Mouse (Mus musculus) CH12.LX (cell line): ENCODE data around the gene R3hcc1l. TPM values are rescaled to one million over a fixed set of nuclear protein-coding genes. Genes with fewer than 3 reads are reported as not detected.

Source experiments
- DNase-seq: peaks from one replicate; pipeline ENCODE4 v3.0.0-alpha.2; 2013; ENCODE audit errors: extremely low read depth
- H3K27ac ChIP-seq: 2 replicates; pipeline ENCODE4 v1.5.1; 2012; ENCODE audit warnings: low read depth, mild to moderate bottlenecking, control low read depth, moderate library complexity; ENCODE audit not compliant: insufficient read depth
- H3K27me3 ChIP-seq: replicated peaks from 2 replicates; pipeline ENCODE3; 2012; ENCODE audit warnings: inconsistent platforms
- H3K36me3 ChIP-seq, 2 experiments: replicated peaks in 1 of 2; 2 replicates each; pipeline versions ENCODE3 to v1.6.1; 2012; ENCODE audit warnings: inconsistent platforms in 1 of 2, low read length in 1 of 2, mild to moderate bottlenecking in 1 of 2, mixed read lengths in 1 of 2, moderate library complexity in 1 of 2; ENCODE audit not compliant: control insufficient read depth in 1 of 2, insufficient read depth in 1 of 2
- H3K4me1 ChIP-seq, 2 experiments: 2 replicates each; pipeline ENCODE4 v1.6.1; 2012; ENCODE audit warnings: inconsistent platforms in 1 of 2, moderate library complexity in 1 of 2; ENCODE audit not compliant: insufficient read depth in 2 of 2, control insufficient read depth in 1 of 2
- H3K4me2 ChIP-seq: 2 replicates; pipeline ENCODE4 v1.6.1; 2012; ENCODE audit warnings: low read depth, mild to moderate bottlenecking, control low read depth; ENCODE audit not compliant: poor library complexity, insufficient read depth, severe bottlenecking
- H3K4me3 ChIP-seq, 3 experiments: fragments of 150-350 bp in 1 of 3; sonication (generic) in 1 of 3; replicated peaks in 1 of 3; 2 replicates each; pipeline versions ENCODE3 to v1.5.1; 2011 to 2012; ENCODE audit warnings: low read depth in 2 of 3, low read length in 2 of 3, mild to moderate bottlenecking in 2 of 3, moderate library complexity in 2 of 3, control low read depth in 1 of 3, improper control_type of control experiment in 1 of 3, inconsistent platforms in 1 of 3, mixed read lengths in 1 of 3; ENCODE audit not compliant: poor library complexity in 1 of 3
- H3K79me2 ChIP-seq: replicated peaks from 2 replicates; pipeline ENCODE4 v1.6.1; 2012; ENCODE audit warnings: mild to moderate bottlenecking, moderate library complexity; ENCODE audit not compliant: control insufficient read depth, poor library complexity, insufficient read depth, severe bottlenecking; ENCODE audit errors: extremely low read depth
- H3K9ac ChIP-seq: 2 replicates; pipeline ENCODE4 v1.6.1; 2012; ENCODE audit warnings: low read depth, mild to moderate bottlenecking, control low read depth, moderate library complexity; ENCODE audit not compliant: insufficient read depth
- H3K9me3 ChIP-seq: replicated peaks from 2 replicates; pipeline ENCODE3; 2012; ENCODE audit warnings: low read length, inconsistent platforms, mixed read lengths
- CHD1 ChIP-seq: IDR thresholded peaks from 2 replicates; pipeline ENCODE4 v1.6.1; 2012; ENCODE audit warnings: low read depth, low read length, improper control_type of control experiment, inconsistent platforms
- CHD2 ChIP-seq: IDR thresholded peaks from 2 replicates; pipeline ENCODE4 v1.6.1; 2011; ENCODE audit warnings: low read length, improper control_type of control experiment
- CTCF ChIP-seq, 2 experiments: IDR thresholded peaks in 1 of 2; conservative IDR thresholded peaks in 1 of 2; 2 replicates each; pipeline ENCODE4 v1.5.1; 2011 to 2012; ENCODE audit warnings: low read depth in 2 of 2, low read length in 2 of 2, improper control_type of control experiment in 1 of 2, inconsistent platforms in 1 of 2, mild to moderate bottlenecking in 1 of 2, moderate library complexity in 1 of 2
- E2F4 ChIP-seq: IDR thresholded peaks from 2 replicates; pipeline ENCODE4 v1.6.1; 2011; ENCODE audit warnings: low read depth, low read length, improper control_type of control experiment; ENCODE audit not compliant: insufficient replicate concordance
- ELF1 ChIP-seq: IDR thresholded peaks from 2 replicates; pipeline ENCODE4 v1.6.1; 2014; ENCODE audit warnings: low read depth, mild to moderate bottlenecking, inconsistent platforms, low read length, improper control_type of control experiment
- EP300 ChIP-seq: IDR thresholded peaks from 2 replicates; pipeline ENCODE4 v1.6.1; 2011; ENCODE audit warnings: low read length, improper control_type of control experiment
- GABPA ChIP-seq: IDR thresholded peaks from 2 replicates; pipeline ENCODE4 v1.6.1; 2012; ENCODE audit warnings: low read depth, low read length, improper control_type of control experiment, inconsistent platforms; ENCODE audit not compliant: insufficient replicate concordance
- JUN ChIP-seq: IDR thresholded peaks from 2 replicates; pipeline ENCODE4 v1.6.1; 2011; ENCODE audit warnings: low read depth, mild to moderate bottlenecking, low read length, improper control_type of control experiment, moderate library complexity; ENCODE audit not compliant: insufficient read depth
- JUND ChIP-seq: conservative IDR thresholded peaks from 2 replicates; pipeline ENCODE4 v1.6.1; 2011; ENCODE audit warnings: low read depth, low read length, improper control_type of control experiment
- KAT2A ChIP-seq: IDR thresholded peaks from 2 replicates; pipeline ENCODE4 v1.6.1; 2012; ENCODE audit warnings: low read length, improper control_type of control experiment, inconsistent platforms; ENCODE audit not compliant: insufficient replicate concordance
- MAFK ChIP-seq: IDR thresholded peaks from 2 replicates; pipeline ENCODE4 v1.6.1; 2011; ENCODE audit warnings: low read length, improper control_type of control experiment; ENCODE audit not compliant: insufficient replicate concordance
- MAX ChIP-seq: IDR thresholded peaks from 2 replicates; pipeline ENCODE4 v1.6.1; 2011; ENCODE audit warnings: low read length, improper control_type of control experiment
- NRF1 ChIP-seq: IDR thresholded peaks from 2 replicates; pipeline ENCODE4 v1.6.1; 2014; ENCODE audit warnings: low read depth, mild to moderate bottlenecking, inconsistent platforms, low read length, improper control_type of control experiment, moderate library complexity
- POLR2A ChIP-seq: IDR thresholded peaks from 2 replicates; pipeline ENCODE4 v1.6.1; 2011; ENCODE audit warnings: low read depth, mild to moderate bottlenecking, improper control_type of control experiment, low read length
- RAD21 ChIP-seq: IDR thresholded peaks from 2 replicates; pipeline ENCODE4 v1.6.1; 2011; ENCODE audit warnings: low read depth, mild to moderate bottlenecking, low read length, improper control_type of control experiment, moderate library complexity
- TBP ChIP-seq: conservative IDR thresholded peaks from 2 replicates; pipeline ENCODE4 v1.6.1; 2011; ENCODE audit warnings: low read depth, low read length, improper control_type of control experiment
- TCF12 ChIP-seq: IDR thresholded peaks from 2 replicates; pipeline ENCODE4 v1.6.1; 2014; ENCODE audit warnings: low read depth, mild to moderate bottlenecking, inconsistent platforms, low read length, improper control_type of control experiment
- UBTF ChIP-seq: IDR thresholded peaks from 2 replicates; pipeline ENCODE4 v1.6.1; 2012; ENCODE audit warnings: low read depth, mild to moderate bottlenecking, inconsistent platforms, low read length, improper control_type of control experiment, moderate library complexity
- USF2 ChIP-seq: conservative IDR thresholded peaks from 2 replicates; pipeline ENCODE4 v1.6.1; 2011; ENCODE audit warnings: low read depth, low read length, improper control_type of control experiment
- ZKSCAN1 ChIP-seq: IDR thresholded peaks from 2 replicates; pipeline ENCODE4 v1.6.1; 2012; ENCODE audit warnings: low read depth, inconsistent platforms, low read length, improper control_type of control experiment, borderline replicate concordance
- ZNF384 ChIP-seq: IDR thresholded peaks from 2 replicates; pipeline ENCODE4 v1.6.1; 2012; ENCODE audit warnings: low read depth, low read length, improper control_type of control experiment, inconsistent platforms
- dilution Hi-C: fragments of 300-500 bp; cut with MboI; formaldehyde crosslinking; loops from 2 replicates; pipeline ENCODE4 v1.14.3; 2020; ENCODE audit warnings: low sequenced_read_pairs; ENCODE audit not compliant: extremely low pct_unique_long_range_greater_than_20kb, extremely low pct_ligation_motif_present
- in situ Hi-C: fragments of 300-500 bp; cut with MboI; formaldehyde crosslinking; loops from 3 replicates; pipeline ENCODE4 v1.14.3; 2019; ENCODE audit warnings: low sequenced_read_pairs, low pct_ligation_motif_present, low pct_unique_long_range_greater_than_20kb, mixed read lengths
- polyA plus RNA-seq: library from polyadenylated mRNA; unstranded; fragments of >175 nt; gene quantifications from 2 replicates; pipeline ENCODE4 v1.2.1, GENCODE M21; 2012; ENCODE audit warnings: low read depth; ENCODE audit not compliant: insufficient read length
- total RNA-seq, 2 experiments: library from RNA; depleted of rRNA; stranded (reverse); fragments of 300-350 nt in 1 of 2; fragments of >200 nt in 1 of 2; gene quantifications; 2 replicates each; pipeline ENCODE4 v1.2.3; 2012 to 2014

The R3hcc1l gene
- total and polyA plus RNA-seq, 3 experiments = 6.1 to 12.2 (median 10.7) TPM

DNA sequence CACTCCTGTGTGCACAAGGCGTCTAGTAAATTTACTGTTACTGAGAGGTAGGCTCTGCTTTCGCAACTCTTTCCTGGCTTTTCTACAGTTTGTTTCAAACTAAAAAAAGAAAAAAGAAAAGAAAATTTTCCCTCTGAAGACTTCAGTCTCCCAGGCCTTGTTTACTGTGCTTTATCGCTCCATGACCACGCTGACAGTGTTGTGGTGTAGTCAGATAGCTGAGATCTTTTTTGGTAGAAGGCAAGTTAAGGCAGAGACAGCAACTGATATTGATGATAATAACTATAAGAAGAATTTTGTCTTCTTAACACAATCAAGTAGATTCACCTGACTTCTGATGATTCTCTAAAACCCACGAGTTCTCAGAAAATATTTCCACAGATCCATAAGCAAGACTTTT lies 65.1 kb downstream of the R3hcc1l start:
- Histone ChIP-seq H3K4me1 (peaks cover 0 to 6% of the 10 kb centered on the region in 2 experiments; a peak in 1 of 4 replicates), H3K27me3 (no peaks in the 10 kb centered on the region), H3K79me2 (no peaks in the 10 kb centered on the region)
- TF ChIP-seq NRF1 = no peak
- TF ChIP-seq ELF1 = no peak
- TF ChIP-seq KAT2A = no peak
- TF ChIP-seq CHD1 = no peak
- TF ChIP-seq E2F4 = no peak
- TF ChIP-seq UBTF = no peak
- no peak for TF ChIP-seq ZNF384
- no peak for TF ChIP-seq GABPA
- no peak for TF ChIP-seq JUND
- TF ChIP-seq, all 38 proteins: peak for 0
- Histone ChIP-seq H3K9ac (no peak overlapping the region), H3K4me3 (no peak overlapping the region), H3K4me2 (no peak overlapping the region), H3K9me3 (no peaks in the 10 kb centered on the region), H3K27ac (no peak overlapping the region), H3K36me3 (peaks cover 23 to 58% of the 10 kb centered on the region in 2 experiments)
- in situ Hi-C loops = no loop called here
- dilution Hi-C loops = no loop called here
- no peak for DNase-seq

DNA sequence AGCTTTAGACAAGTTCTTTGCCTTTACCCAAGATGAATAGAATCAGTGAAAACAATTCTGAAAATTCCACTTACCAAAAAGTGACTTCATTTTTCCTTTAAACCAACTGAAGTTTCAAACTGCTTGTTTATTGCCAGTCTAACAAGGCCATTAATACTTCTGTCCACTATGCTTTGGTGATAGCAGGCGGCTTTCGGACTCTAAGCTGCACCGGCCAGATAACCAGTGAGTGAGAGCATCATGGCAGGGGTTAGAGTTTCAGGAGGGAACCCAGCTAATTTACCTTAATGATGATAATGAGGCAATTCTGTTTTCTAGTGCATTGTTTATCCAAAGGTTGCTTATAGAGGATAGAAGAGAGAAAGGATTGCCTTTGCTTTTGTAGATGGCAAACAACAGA lies 65.6 kb downstream of the R3hcc1l start:
- TF ChIP-seq JUND (no peak), RAD21 (no peak), CTCF (conservative IDR thresholded peaks at IDR 0.05 in 1 of 2, IDR thresholded peaks at IDR 0.05 in 1 of 2; ENCODE audit: low read depth in 2 of 2, low read length in 2 of 2) (no peak), MAX (no peak), EP300 (no peak), E2F4 (no peak), JUN (no peak), GABPA (no peak), CHD1 (no peak), MAFK (no peak), ZNF384 (no peak), USF2 (no peak), POLR2A (no peak), CHD2 (no peak), TBP (no peak), ZKSCAN1 (no peak), TCF12 (no peak)
- peaks cover 0 to 6% of the 10 kb centered on the region in 2 experiments; a peak in 1 of 4 replicates for H3K4me1 ChIP-seq
- in situ Hi-C loops (no loop called here), dilution Hi-C loops (no loop called here)
- H3K4me2 ChIP-seq = no peak overlapping the region
- no peak overlapping the region for H3K27ac ChIP-seq
- no peak for DNase-seq
- H3K79me2 ChIP-seq = no peaks in the 10 kb centered on the region
- H3K4me3 ChIP-seq = no peak overlapping the region
- peaks cover 23 to 61% of the 10 kb centered on the region in 2 experiments for H3K36me3 ChIP-seq
- H3K9me3 ChIP-seq = no peaks in the 10 kb centered on the region
- H3K9ac ChIP-seq = no peak overlapping the region
- no peaks in the 10 kb centered on the region for H3K27me3 ChIP-seq
